Mouse (Mus musculus) intestine, embryonic 16.5 days (tissue): ENCODE results near the gene Mark1. TPM values are rescaled to one million over a fixed set of nuclear protein-coding genes. Genes with fewer than 3 reads are reported as not detected.

Source experiments
- ATAC-seq: fragments of 200-750 bp; cut with Nextera tagmentation; 2 replicates; pipeline ENCODE4 v1.8.0; 2017; ENCODE audit warnings: moderate TSS enrichment, moderate library complexity
- H3K27ac ChIP-seq: fragments of 300-500 bp; sonication (generic); 2 replicates; pipeline ENCODE4 v1.5.1; 2014; ENCODE audit warnings: mild to moderate bottlenecking, low read length
- H3K27me3 ChIP-seq: fragments of 300-500 bp; sonication (generic); replicated peaks from 2 replicates; pipeline ENCODE4 v1.6.1; 2014; ENCODE audit warnings: low read length, control low read depth, mixed read lengths; ENCODE audit not compliant: control insufficient read depth, insufficient read depth
- H3K36me3 ChIP-seq: fragments of 300-500 bp; sonication (generic); 2 replicates; pipeline ENCODE4 v1.6.1; 2014; ENCODE audit warnings: low read length, control low read depth; ENCODE audit not compliant: control insufficient read depth, insufficient read depth
- H3K4me1 ChIP-seq: fragments of 300-500 bp; sonication (generic); 2 replicates; pipeline ENCODE4 v1.6.1; 2014; ENCODE audit warnings: low read length, control low read depth, mixed read lengths; ENCODE audit not compliant: control insufficient read depth, insufficient read depth
- H3K4me2 ChIP-seq: fragments of 300-500 bp; sonication (generic); 2 replicates; pipeline ENCODE4 v1.6.1; 2014; ENCODE audit warnings: low read depth, low read length, control low read depth
- H3K4me3 ChIP-seq: fragments of 300-500 bp; sonication (generic); 2 replicates; pipeline ENCODE4 v1.5.1; 2014; ENCODE audit warnings: mild to moderate bottlenecking, low read length
- H3K9ac ChIP-seq: fragments of 300-500 bp; sonication (generic); 2 replicates; pipeline ENCODE4 v1.6.1; 2014; ENCODE audit warnings: low read depth, low read length
- H3K9me3 ChIP-seq: fragments of 300-500 bp; sonication (generic); 2 replicates; pipeline ENCODE4 v1.6.1; 2016; ENCODE audit warnings: low read length, control low read depth; ENCODE audit not compliant: control insufficient read depth
- WGBS: fragments of 180-500 bp; shearing (Covaris S2); extraction: QIAGEN DNeasy Blood & Tissue Kit; methylation state at CpG from one replicate; pipeline ENCODE4 v1.1.7; 2014; 5-methylcytosine and 5-hydroxymethylcytosine counted together
- polyA plus RNA-seq: library from polyadenylated mRNA; unstranded; fragments of >200 nt; fragmentation: Nextera tagmentation; extraction: Ambion mirVana; gene quantifications from 2 replicates; pipeline ENCODE4 v1.2.1, GENCODE M21; 2015

Gene Mark1
- polyA plus RNA-seq, 1 experiment from 2014 or later, result 1.9 TPM

DNA sequence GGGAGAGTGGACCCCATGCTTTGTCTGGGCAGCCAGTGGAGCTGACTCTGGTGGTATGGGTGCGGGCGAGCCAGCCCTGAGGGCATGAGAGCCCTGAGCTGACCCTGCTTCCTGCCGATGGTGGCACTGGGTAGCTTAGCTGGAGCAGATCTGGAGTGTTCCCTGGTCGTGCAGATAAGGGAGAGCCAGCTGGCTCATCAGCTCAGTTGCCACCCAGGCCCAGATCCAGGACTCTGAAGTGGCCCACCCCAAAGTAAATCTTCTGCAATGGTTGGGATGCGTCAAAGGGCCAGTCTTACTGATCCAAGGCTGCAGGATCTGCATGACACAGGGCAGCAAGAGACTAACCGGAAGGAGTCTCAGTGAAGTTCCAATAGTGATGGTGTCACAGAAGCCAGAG lies 109.9 kb downstream of the Mark1 start:
- no peaks in the 10 kb centered on the region for H3K9me3 ChIP-seq
- H3K9ac ChIP-seq, result no peak overlapping the region
- WGBS, result 85% methylated on average over 6 of the region's 6 CpGs
- ATAC-seq, result no peak
- H3K27ac ChIP-seq, result no peak overlapping the region
- H3K4me1 ChIP-seq, result no peaks in the 10 kb centered on the region
- no peak overlapping the region for H3K4me3 ChIP-seq
- H3K36me3 ChIP-seq, result no peaks in the 10 kb centered on the region
- H3K4me2 ChIP-seq, result no peak overlapping the region
- H3K27me3 ChIP-seq, result no peaks in the 10 kb centered on the region

- no peak overlapping the region for H3K4me3 ChIP-seq
- H3K27me3 ChIP-seq, result peaks cover 9% of the 10 kb centered on the region
- no peaks in the 10 kb centered on the region for H3K9me3 ChIP-seq
- H3K27ac ChIP-seq, result no peak overlapping the region
- 88% methylated on average over 1 of the region's 1 CpGs for WGBS
- ATAC-seq, result no peak
- no peak overlapping the region for H3K4me2 ChIP-seq
- peaks cover 3% of the 10 kb centered on the region; the same call in 1 of the 2 replicates for H3K4me1 ChIP-seq
- no peaks in the 10 kb centered on the region for H3K36me3 ChIP-seq
- no peak overlapping the region for H3K9ac ChIP-seq
These were observed 113.2 kb downstream of the Mark1 start for GRCm38 (mm10) chr1:184886160-184886559.

GRCm38 (mm10) chr1:184882281-184883268 lies 116.8 kb downstream of the Mark1 start, which contains the start of gene C130074G19Rik:
TSS of gene C130074G19Rik (minus strand) at chr1:184883218.
- Histone ChIP-seq H3K4me2 (peak within 1 kb of the TSS; percentile 75), H3K27me3 (peaks cover 9% of the 10 kb centered on the region), H3K36me3 (no peaks in the 10 kb centered on the region), H3K9me3 (no peaks in the 10 kb centered on the region), H3K9ac (peak within 1 kb of the TSS; percentile 72), H3K27ac (no peak within 1 kb of the TSS), H3K4me3 (peak within 1 kb of the TSS; percentile 63), H3K4me1 (peaks cover 9% of the 10 kb centered on the region; the same call in 1 of the 2 replicates)
- WGBS, result 3% methylated on average over 77 of the region's 77 CpGs
- peak; percentile 98 for ATAC-seq

DNA sequence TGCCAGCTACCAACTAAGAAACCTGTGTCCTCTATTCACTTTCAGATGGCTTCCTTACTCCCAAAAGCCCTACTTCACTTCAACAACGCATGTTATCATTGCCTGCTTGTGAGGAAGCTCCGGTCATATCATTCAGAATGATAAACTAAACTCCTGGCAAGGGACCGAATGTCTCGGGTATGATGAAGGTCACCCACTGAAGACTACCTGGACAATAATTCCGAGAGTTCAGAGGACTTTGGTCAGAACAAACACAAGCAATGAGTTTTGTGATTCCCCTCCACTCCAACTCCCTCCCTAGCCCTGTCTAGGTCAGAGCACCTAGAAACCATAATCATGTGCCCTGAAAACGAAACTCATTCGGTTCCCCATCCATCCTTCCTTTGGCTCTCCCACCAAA lies 117.5 kb downstream of the Mark1 start:
- H3K4me2 ChIP-seq, result peak overlapping the region; percentile 75
- 55% methylated on average over 7 of the region's 7 CpGs for WGBS
- ATAC-seq, result no peak
- peaks cover 9% of the 10 kb centered on the region for H3K27me3 ChIP-seq
- H3K4me3 ChIP-seq, result peak overlapping the region; percentile 63
- H3K9me3 ChIP-seq, result no peaks in the 10 kb centered on the region
- H3K27ac ChIP-seq, result no peak overlapping the region
- no peaks in the 10 kb centered on the region for H3K36me3 ChIP-seq
- H3K9ac ChIP-seq, result peak overlapping the region; percentile 72
- H3K4me1 ChIP-seq, result peaks cover 9% of the 10 kb centered on the region; the same call in 1 of the 2 replicates

GRCm38 (mm10) chr1:184881211-184881610 lies 118.2 kb downstream of the Mark1 start:
- Histone ChIP-seq H3K36me3 (no peaks in the 10 kb centered on the region), H3K4me1 (peaks cover 9% of the 10 kb centered on the region; the same call in 1 of the 2 replicates), H3K4me2 (peak overlapping the region; percentile 75), H3K9me3 (no peaks in the 10 kb centered on the region), H3K27ac (no peak overlapping the region), H3K27me3 (peaks cover 9% of the 10 kb centered on the region), H3K9ac (no peak overlapping the region), H3K4me3 (peak overlapping the region; percentile 63; the same call in 1 of the 2 replicates)
- 93% methylated on average over 5 of the region's 5 CpGs for WGBS
- no peak for ATAC-seq

DNA sequence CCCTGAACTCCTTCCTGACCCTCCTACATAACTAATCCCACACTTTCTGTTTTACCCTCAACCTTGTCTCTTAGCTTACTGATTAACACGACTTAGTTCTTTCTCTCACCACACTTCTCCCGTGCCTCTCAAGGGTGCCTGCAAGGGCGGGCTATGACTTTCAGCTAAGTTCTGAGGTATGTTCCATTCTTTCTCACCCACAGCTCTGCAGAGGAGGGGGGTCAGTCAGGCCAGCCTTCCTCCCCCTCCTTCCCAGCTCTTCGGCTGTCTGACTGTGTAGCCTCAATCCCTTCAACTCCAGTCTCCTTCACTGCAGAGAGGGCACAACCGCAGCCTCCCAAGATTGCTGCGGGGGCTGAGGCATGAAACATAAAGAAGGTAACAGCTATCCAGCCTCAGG lies 120.5 kb downstream of the Mark1 start:
- Histone ChIP-seq H3K9me3 (no peaks in the 10 kb centered on the region), H3K27ac (0 out of 2 replicates have a peak overlapping the region, but pooled peaks have one; percentile 7), H3K4me3 (no peak overlapping the region), H3K9ac (no peak overlapping the region), H3K4me1 (peaks cover 9% of the 10 kb centered on the region; the same call in 1 of the 2 replicates), H3K36me3 (no peaks in the 10 kb centered on the region), H3K27me3 (peaks cover 9% of the 10 kb centered on the region), H3K4me2 (no peak overlapping the region)
- ATAC-seq, result no peak
- WGBS, result 62% methylated on average over 6 of the region's 6 CpGs

GRCm38 (mm10) chr1:184877306-184877705 lies 122.1 kb downstream of the Mark1 start:
- peaks cover 9% of the 10 kb centered on the region; the same call in 1 of the 2 replicates for H3K4me1 ChIP-seq
- 67% methylated on average over 2 of the region's 2 CpGs for WGBS
- no peak overlapping the region for H3K9ac ChIP-seq
- H3K4me3 ChIP-seq, result no peak overlapping the region
- H3K9me3 ChIP-seq, result no peaks in the 10 kb centered on the region
- no peaks in the 10 kb centered on the region for H3K36me3 ChIP-seq
- ATAC-seq, result peak; percentile 39; the same call in 1 of the 2 replicates
- H3K27ac ChIP-seq, result no peak overlapping the region
- H3K27me3 ChIP-seq, result peaks cover 2% of the 10 kb centered on the region; the same call in 1 of the 2 replicates
- no peak overlapping the region for H3K4me2 ChIP-seq

DNA sequence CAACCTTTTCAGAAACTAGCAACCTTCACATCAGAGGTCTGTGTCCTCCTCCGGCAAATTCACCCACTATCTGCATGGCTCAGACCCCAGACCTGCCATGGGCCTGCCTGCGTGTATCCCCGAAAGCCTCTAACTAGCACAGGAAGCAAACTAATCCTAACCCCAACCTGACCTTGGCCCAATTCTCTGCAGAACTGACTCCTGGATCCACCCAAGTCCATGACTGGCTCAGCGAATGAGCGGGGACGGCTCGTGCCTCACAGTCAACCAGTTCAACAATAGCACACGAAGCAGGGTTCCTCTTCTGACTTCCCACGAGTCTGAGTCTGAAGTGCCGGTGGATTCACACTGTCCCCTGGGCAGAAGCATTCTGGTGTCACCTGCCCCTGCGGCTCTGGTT lies 125.5 kb downstream of the Mark1 start:
- Histone ChIP-seq H3K27me3 (no peaks in the 10 kb centered on the region), H3K9ac (no peak overlapping the region), H3K9me3 (no peaks in the 10 kb centered on the region), H3K4me3 (no peak overlapping the region), H3K4me2 (no peak overlapping the region), H3K36me3 (no peaks in the 10 kb centered on the region), H3K4me1 (peaks cover 19% of the 10 kb centered on the region), H3K27ac (no peak overlapping the region)
- no peak for ATAC-seq
- 86% methylated on average over 11 of the region's 11 CpGs for WGBS

DNA sequence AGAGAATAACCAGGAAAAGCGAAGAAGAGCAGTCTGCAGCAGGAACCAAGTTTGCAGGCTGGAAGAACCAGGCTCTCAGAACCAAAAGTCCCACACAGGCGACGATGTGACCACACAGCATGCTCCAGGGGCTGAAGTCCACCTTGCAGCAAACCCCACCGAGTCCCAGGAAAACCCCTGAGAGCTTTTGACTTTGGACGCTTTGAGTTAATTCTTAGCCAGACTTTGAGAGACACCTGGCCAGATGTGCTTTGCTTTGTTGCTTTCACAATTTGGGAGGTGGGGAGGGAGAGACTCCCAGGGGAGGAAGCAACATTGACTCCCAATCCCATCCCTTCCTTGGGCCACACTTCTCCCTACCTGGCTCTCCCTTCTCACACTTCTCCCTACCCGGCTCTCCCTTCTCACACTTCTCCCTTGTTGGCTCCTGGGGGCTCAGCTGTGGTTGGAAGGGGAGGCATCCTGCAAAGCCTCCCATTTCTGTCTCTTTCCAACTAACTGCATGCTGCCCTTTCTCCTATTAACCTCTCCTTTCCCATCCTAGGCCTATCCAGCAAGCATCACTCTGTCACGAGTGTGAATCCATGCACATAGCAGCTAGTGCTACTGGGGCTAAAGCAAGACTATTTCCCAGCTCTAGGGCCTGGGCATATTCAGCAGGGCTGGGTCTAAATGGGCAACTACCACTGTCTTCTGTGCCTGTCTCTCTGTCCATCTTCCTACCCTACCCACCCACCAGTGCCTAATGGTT lies 127.1 kb downstream of the Mark1 start:
- ATAC-seq, result peak; percentile 65
- WGBS, result 61% methylated on average over 7 of the region's 7 CpGs
- peak overlapping the region; percentile 69 for H3K27ac ChIP-seq

More for the DNA sequence above, 127.1 kb downstream of the Mark1 start:
- no peaks in the 10 kb centered on the region for H3K27me3 ChIP-seq
- no peak overlapping the region for H3K4me3 ChIP-seq
- no peaks in the 10 kb centered on the region for H3K9me3 ChIP-seq
- no peak overlapping the region for H3K4me2 ChIP-seq
- no peak overlapping the region for H3K9ac ChIP-seq
- peaks cover 18% of the 10 kb centered on the region for H3K4me1 ChIP-seq
- no peaks in the 10 kb centered on the region for H3K36me3 ChIP-seq
